Mouse (Mus musculus): ENCODE results near the gene Mterf1a.
A peak's percentile ranks its signal among the peaks of the same experiment; 100 is the strongest.
"Not testable (repeated sequence)": the region's sequence is repeated elsewhere in the genome, so short reads cannot be mapped to it uniquely, and the experiment has no call there.

Gene Mterf1a

GRCm38 (mm10) chr5:3893459-3894293 lies at the start of gene Mterf1a:
TSS of gene Mterf1a (minus strand) at chr5:3893933.
- peak in 1 of 2 experiments; percentile 27 for DNase-seq (ENCODE audit: low spot score in 2 of 2)

GRCm38 (mm10) chr5:3943169-3943568 lies 49.4 kb upstream of the Mterf1a start:
- DNase-seq (ENCODE audit: low spot score in 2 of 2): not testable (repeated sequence)

GRCm38 (mm10) chr5:3941240-3941639 lies 47.5 kb upstream of the Mterf1a start:
- DNase-seq (ENCODE audit: low spot score in 2 of 2): no peak

GRCm38 (mm10) chr5:3939335-3939734 lies 45.6 kb upstream of the Mterf1a start:
- no peak for DNase-seq (ENCODE audit: low spot score in 2 of 2)

GRCm38 (mm10) chr5:3938905-3939304 lies 45.2 kb upstream of the Mterf1a start:
- DNase-seq (ENCODE audit: low spot score in 2 of 2): no peak

- DNase-seq (ENCODE audit: low spot score in 2 of 2): no peak
Measured at GRCm38 (mm10) chr5:3935778-3936554, 42.2 kb upstream of the Mterf1a start.

GRCm38 (mm10) chr5:3935266-3935665 lies 41.5 kb upstream of the Mterf1a start:
- no peak for DNase-seq (ENCODE audit: low spot score in 2 of 2)

- no peak for DNase-seq (ENCODE audit: low spot score in 2 of 2)
Measured at GRCm38 (mm10) chr5:3933551-3933950, 39.8 kb upstream of the Mterf1a start.

GRCm38 (mm10) chr5:3931636-3932035 lies 37.9 kb upstream of the Mterf1a start:
- no peak for DNase-seq (ENCODE audit: low spot score in 2 of 2)

- DNase-seq (ENCODE audit: low spot score in 2 of 2): no peak
Measured at GRCm38 (mm10) chr5:3930760-3931159, 37.0 kb upstream of the Mterf1a start.

- DNase-seq (ENCODE audit: low spot score in 2 of 2): peak in 1 of 2 experiments; percentile 33
Measured at GRCm38 (mm10) chr5:3928690-3929046, 34.9 kb upstream of the Mterf1a start.

- DNase-seq (ENCODE audit: low spot score in 2 of 2): peak; percentile 31 to 70
Measured at GRCm38 (mm10) chr5:3927801-3928689, 34.3 kb upstream of the Mterf1a start, which contains the start of gene Akap9. TSS of gene Akap9 (plus strand) at chr5:3928054.

GRCm38 (mm10) chr5:3926666-3927065 lies 32.9 kb upstream of the Mterf1a start:
- no peak for DNase-seq (ENCODE audit: low spot score in 2 of 2)

GRCm38 (mm10) chr5:3922350-3922749 lies 28.6 kb upstream of the Mterf1a start:
- DNase-seq (ENCODE audit: low spot score in 2 of 2): no peak

- no peak for DNase-seq (ENCODE audit: low spot score in 2 of 2)
Measured at GRCm38 (mm10) chr5:3905471-3905870, 11.7 kb upstream of the Mterf1a start.

- not testable (repeated sequence) for DNase-seq (ENCODE audit: low spot score in 2 of 2)
Measured at GRCm38 (mm10) chr5:3894294-3894619, 524 bp upstream of the Mterf1a start.

- DNase-seq (ENCODE audit: low spot score in 2 of 2): no peak
Measured at GRCm38 (mm10) chr5:3889201-3889600, 4.5 kb downstream of the Mterf1a start.

GRCm38 (mm10) chr5:3886862-3887261 lies 6.9 kb downstream of the Mterf1a start:
- DNase-seq (ENCODE audit: low spot score in 2 of 2): not testable (repeated sequence)

GRCm38 (mm10) chr5:3873485-3873884 lies 20.2 kb downstream of the Mterf1a start:
- no peak for DNase-seq (ENCODE audit: low spot score in 2 of 2)

GRCm38 (mm10) chr5:3872348-3872747 lies 21.4 kb downstream of the Mterf1a start:
- no peak for DNase-seq (ENCODE audit: low spot score in 2 of 2)

- DNase-seq (ENCODE audit: low spot score in 2 of 2): no peak
Measured at GRCm38 (mm10) chr5:3870161-3870560, 23.6 kb downstream of the Mterf1a start.

GRCm38 (mm10) chr5:3845026-3845425 lies 48.7 kb downstream of the Mterf1a start, which contains the start of gene Lrrd1:
TSS of gene Lrrd1 (plus strand) at chr5:3845173.
- DNase-seq (ENCODE audit: low spot score in 2 of 2): peak in 1 of 2 experiments; percentile 8

Data from cerebellum, postnatal 4 days (tissue).